Mouse (Mus musculus): ENCODE measurements around the gene Scgn. TPM values are rescaled to one million over a fixed set of nuclear protein-coding genes. Genes with fewer than 3 reads are reported as not detected.

The Scgn gene
- polyA plus RNA-seq, 1 experiment = not detected

DNA sequence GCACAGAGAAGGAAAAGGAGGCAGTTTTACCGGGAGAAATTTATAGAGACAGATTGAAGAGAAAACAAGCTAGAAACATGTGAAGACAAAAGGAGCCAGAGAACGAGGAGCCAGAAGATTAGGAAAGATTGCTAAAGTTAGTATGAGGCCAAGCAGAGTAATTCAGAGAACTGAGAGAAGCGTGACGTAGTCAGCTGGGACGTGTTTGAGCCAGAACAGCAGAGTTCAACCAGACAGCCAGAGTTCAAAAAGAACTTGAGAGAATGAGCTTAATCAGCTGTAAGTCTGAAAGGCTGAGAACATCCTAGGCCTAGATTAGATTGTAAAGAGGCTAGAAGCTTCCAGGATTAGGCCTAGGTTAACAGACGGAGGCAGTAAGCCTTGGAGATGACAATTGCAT lies 50.7 kb downstream of the Scgn start:
- Histone ChIP-seq H3K4me2 (ENCODE audit: low read depth) (no peak overlapping the region), H3K79me2 (ENCODE audit: control insufficient read depth, insufficient read depth) (no peaks in the 10 kb centered on the region), H3ac (ENCODE audit: control insufficient read depth, insufficient read length) (no peak overlapping the region), H3K4me3 (no peak overlapping the region), H3K36me3 (ENCODE audit: control insufficient read depth, insufficient read depth) (no peaks in the 10 kb centered on the region), H3K27me3 (ENCODE audit: control insufficient read depth, insufficient read depth, insufficient read length) (peaks cover 12% of the 10 kb centered on the region)
- no peak for TF ChIP-seq USF1 (IDR thresholded peaks at IDR 0.05; ENCODE audit: low read depth)
- no peak for TF ChIP-seq REST (IDR thresholded peaks at IDR 0.05; ENCODE audit: insufficient read depth, insufficient read length)

DNA sequence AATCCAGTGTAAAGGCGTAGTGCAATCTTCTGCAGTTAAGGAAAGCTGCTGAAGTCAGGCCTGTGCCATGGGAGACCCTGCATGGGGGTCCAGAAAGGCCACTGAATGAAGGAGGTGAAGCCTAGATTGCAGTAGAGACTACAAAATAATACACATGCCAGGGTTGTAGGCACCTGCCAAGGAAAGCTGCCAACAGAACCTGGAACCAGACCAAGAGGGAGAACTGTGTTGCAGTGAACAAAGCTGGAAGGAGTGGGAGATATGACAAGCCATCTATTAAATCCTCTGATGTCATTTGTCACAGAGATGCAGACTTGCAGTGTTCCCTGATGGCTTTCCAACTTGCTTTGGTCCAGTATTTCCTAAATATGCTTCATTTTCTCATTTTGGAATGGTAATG lies 52.3 kb downstream of the Scgn start:
- no peaks in the 10 kb centered on the region for H3K36me3 ChIP-seq (ENCODE audit: control insufficient read depth, insufficient read depth)
- peaks cover 12% of the 10 kb centered on the region for H3K27me3 ChIP-seq (ENCODE audit: control insufficient read depth, insufficient read depth, insufficient read length)
- H3K4me2 ChIP-seq (ENCODE audit: low read depth) = no peak overlapping the region
- no peak overlapping the region for H3ac ChIP-seq (ENCODE audit: control insufficient read depth, insufficient read length)
- no peaks in the 10 kb centered on the region for H3K79me2 ChIP-seq (ENCODE audit: control insufficient read depth, insufficient read depth)
- no peak for TF ChIP-seq MAX (IDR thresholded peaks at IDR 0.05; ENCODE audit: low read depth)
- TF ChIP-seq MYOG (IDR thresholded peaks at IDR 0.05; ENCODE audit: control insufficient read depth in 1 of 3, insufficient read depth in 1 of 3, insufficient read length in 2 of 3, low read depth in 2 of 3) = no peak
- TF ChIP-seq SRF (IDR thresholded peaks at IDR 0.05; ENCODE audit: control insufficient read depth, insufficient read length, low read depth) = no peak
- TF ChIP-seq TCF12 (IDR thresholded peaks at IDR 0.05; ENCODE audit: insufficient read depth, poor library complexity, severe bottlenecking) = no peak
- TF ChIP-seq E2F4 (IDR thresholded peaks at IDR 0.05; ENCODE audit: insufficient read depth) = no peak
- no peak for TF ChIP-seq CEBPB (IDR thresholded peaks at IDR 0.05; ENCODE audit: insufficient read depth, poor library complexity, severe bottlenecking)
- TF ChIP-seq TCF3 (IDR thresholded peaks at IDR 0.05; ENCODE audit: insufficient read length, low read depth) = no peak
- no peak for TF ChIP-seq MYOD1 (IDR thresholded peaks at IDR 0.05; ENCODE audit: control insufficient read depth in 1 of 3, insufficient read length in 2 of 3, low read depth in 2 of 3)
- no peak for TF ChIP-seq POLR2A (IDR thresholded peaks at IDR 0.05; ENCODE audit: insufficient read length, low read depth)
- no peak for TF ChIP-seq REST (IDR thresholded peaks at IDR 0.05; ENCODE audit: insufficient read depth, insufficient read length)
- H3K4me3 ChIP-seq = no peak overlapping the region

DNA sequence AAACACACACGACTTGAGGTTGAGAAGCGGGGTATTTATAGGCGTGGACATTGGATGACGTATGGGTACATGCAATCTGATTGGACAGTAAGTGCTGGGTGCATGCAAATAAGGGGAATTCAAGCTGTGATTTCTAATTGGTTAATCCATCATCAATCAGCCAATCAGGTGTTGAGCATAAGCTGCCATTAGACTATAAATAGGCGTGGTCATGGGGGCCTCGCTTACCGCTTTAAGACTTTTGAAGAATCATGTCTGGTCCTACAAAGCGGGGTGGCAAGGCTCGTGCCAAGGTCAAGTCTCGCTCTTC lies 56.8 kb downstream of the Scgn start, which contains the start of gene Hist1h2aa:
Hist1h2aa (plus strand) TSS at position 252 of the 310 bp plus-strand sequence.
- H3ac ChIP-seq (ENCODE audit: control insufficient read depth, insufficient read length) = no peak within 1 kb of the TSS
- no peaks in the 10 kb centered on the region for H3K27me3 ChIP-seq (ENCODE audit: control insufficient read depth, insufficient read depth, insufficient read length)
- no peak for TF ChIP-seq USF1 (IDR thresholded peaks at IDR 0.05; ENCODE audit: low read depth)
- no peak for TF ChIP-seq CEBPB (IDR thresholded peaks at IDR 0.05; ENCODE audit: insufficient read depth, poor library complexity, severe bottlenecking)
- no peak for TF ChIP-seq POLR2AphosphoS2 (IDR thresholded peaks at IDR 0.05; ENCODE audit: insufficient read length, low read depth)
- TF ChIP-seq MAX (IDR thresholded peaks at IDR 0.05; ENCODE audit: low read depth) = no peak
- TF ChIP-seq POLR2A (IDR thresholded peaks at IDR 0.05; ENCODE audit: insufficient read length, low read depth) = no peak
- no peak for TF ChIP-seq TCF3 (IDR thresholded peaks at IDR 0.05; ENCODE audit: insufficient read length, low read depth)
- no peak for TF ChIP-seq TCF12 (IDR thresholded peaks at IDR 0.05; ENCODE audit: insufficient read depth, poor library complexity, severe bottlenecking)
- no peak for TF ChIP-seq MYOG (IDR thresholded peaks at IDR 0.05; ENCODE audit: control insufficient read depth in 1 of 3, insufficient read depth in 1 of 3, insufficient read length in 2 of 3, low read depth in 2 of 3)
- TF ChIP-seq E2F4 (IDR thresholded peaks at IDR 0.05; ENCODE audit: insufficient read depth) = no peak
- TF ChIP-seq MYOD1 (IDR thresholded peaks at IDR 0.05; ENCODE audit: control insufficient read depth in 1 of 3, insufficient read length in 2 of 3, low read depth in 2 of 3) = no peak
- no peak for TF ChIP-seq SRF (IDR thresholded peaks at IDR 0.05; ENCODE audit: control insufficient read depth, insufficient read length, low read depth)
- no peak for TF ChIP-seq REST (IDR thresholded peaks at IDR 0.05; ENCODE audit: insufficient read depth, insufficient read length)
- H3K4me2 ChIP-seq (ENCODE audit: low read depth) = no peak within 1 kb of the TSS
- H3K79me2 ChIP-seq (ENCODE audit: control insufficient read depth, insufficient read depth) = no peaks in the 10 kb centered on the region
- no peak within 1 kb of the TSS for H3K4me3 ChIP-seq
- no peaks in the 10 kb centered on the region for H3K36me3 ChIP-seq (ENCODE audit: control insufficient read depth, insufficient read depth)

GRCm38 (mm10) chr13:23933421-23934210 lies 57.4 kb downstream of the Scgn start, which contains the start of gene Hist1h2ba:
Gene Hist1h2ba, minus strand, starts transcription at chr13:23934156.
- TF ChIP-seq CEBPB (IDR thresholded peaks at IDR 0.05; ENCODE audit: insufficient read depth, poor library complexity, severe bottlenecking) (no peak), MYOD1 (IDR thresholded peaks at IDR 0.05; ENCODE audit: control insufficient read depth in 1 of 3, insufficient read length in 2 of 3, low read depth in 2 of 3) (no peak), REST (IDR thresholded peaks at IDR 0.05; ENCODE audit: insufficient read depth, insufficient read length) (no peak), SRF (IDR thresholded peaks at IDR 0.05; ENCODE audit: control insufficient read depth, insufficient read length, low read depth) (no peak), POLR2AphosphoS2 (IDR thresholded peaks at IDR 0.05; ENCODE audit: insufficient read length, low read depth) (no peak), USF1 (IDR thresholded peaks at IDR 0.05; ENCODE audit: low read depth) (no peak), TCF3 (IDR thresholded peaks at IDR 0.05; ENCODE audit: insufficient read length, low read depth) (no peak), POLR2A (IDR thresholded peaks at IDR 0.05; ENCODE audit: insufficient read length, low read depth) (no peak), MAX (IDR thresholded peaks at IDR 0.05; ENCODE audit: low read depth) (no peak), E2F4 (IDR thresholded peaks at IDR 0.05; ENCODE audit: insufficient read depth) (no peak)
- Histone ChIP-seq H3K27me3 (ENCODE audit: control insufficient read depth, insufficient read depth, insufficient read length) (no peaks in the 10 kb centered on the region), H3ac (ENCODE audit: control insufficient read depth, insufficient read length) (no peak within 1 kb of the TSS), H3K36me3 (ENCODE audit: control insufficient read depth, insufficient read depth) (no peaks in the 10 kb centered on the region), H3K4me3 (no peak within 1 kb of the TSS), H3K79me2 (ENCODE audit: control insufficient read depth, insufficient read depth) (no peaks in the 10 kb centered on the region), H3K4me2 (ENCODE audit: low read depth) (no peak within 1 kb of the TSS)

DNA sequence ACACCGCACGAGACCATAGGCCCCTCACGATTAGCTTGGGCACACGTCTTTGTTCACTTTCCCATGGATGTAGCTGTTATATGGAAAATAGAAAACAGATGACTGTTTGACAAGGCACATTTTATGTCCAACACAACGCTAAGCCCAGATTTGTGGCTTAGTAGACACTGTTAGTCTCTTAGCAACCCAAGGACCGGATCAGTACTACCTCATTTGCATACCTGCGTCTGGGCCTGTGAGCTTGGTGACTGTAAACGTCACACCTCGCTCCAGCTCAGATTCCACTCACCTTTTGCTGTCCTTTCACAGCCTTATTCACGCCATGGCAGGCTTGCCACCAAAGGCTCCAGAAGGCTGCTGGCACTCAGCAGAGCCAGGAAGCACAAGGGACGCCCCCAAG lies 60.1 kb downstream of the Scgn start:
- TF ChIP-seq TCF3 (IDR thresholded peaks at IDR 0.05; ENCODE audit: insufficient read length, low read depth) (no peak), TCF12 (IDR thresholded peaks at IDR 0.05; ENCODE audit: insufficient read depth, poor library complexity, severe bottlenecking) (no peak), REST (IDR thresholded peaks at IDR 0.05; ENCODE audit: insufficient read depth, insufficient read length) (no peak), SRF (IDR thresholded peaks at IDR 0.05; ENCODE audit: control insufficient read depth, insufficient read length, low read depth) (no peak), POLR2AphosphoS2 (IDR thresholded peaks at IDR 0.05; ENCODE audit: insufficient read length, low read depth) (no peak), POLR2A (IDR thresholded peaks at IDR 0.05; ENCODE audit: insufficient read length, low read depth) (no peak), CEBPB (IDR thresholded peaks at IDR 0.05; ENCODE audit: insufficient read depth, poor library complexity, severe bottlenecking) (no peak), USF1 (IDR thresholded peaks at IDR 0.05; ENCODE audit: low read depth) (no peak), MAX (IDR thresholded peaks at IDR 0.05; ENCODE audit: low read depth) (no peak), MYOD1 (IDR thresholded peaks at IDR 0.05; ENCODE audit: control insufficient read depth in 1 of 3, insufficient read length in 2 of 3, low read depth in 2 of 3) (no peak), MYOG (IDR thresholded peaks at IDR 0.05; ENCODE audit: control insufficient read depth in 1 of 3, insufficient read depth in 1 of 3, insufficient read length in 2 of 3, low read depth in 2 of 3) (no peak), E2F4 (IDR thresholded peaks at IDR 0.05; ENCODE audit: insufficient read depth) (no peak)
- no peak overlapping the region for H3K4me3 ChIP-seq
- H3K27me3 ChIP-seq (ENCODE audit: control insufficient read depth, insufficient read depth, insufficient read length) = peaks cover 4% of the 10 kb centered on the region
- no peaks in the 10 kb centered on the region for H3K79me2 ChIP-seq (ENCODE audit: control insufficient read depth, insufficient read depth)
- H3ac ChIP-seq (ENCODE audit: control insufficient read depth, insufficient read length) = no peak overlapping the region
- H3K4me2 ChIP-seq (ENCODE audit: low read depth) = no peak overlapping the region
- no peaks in the 10 kb centered on the region for H3K36me3 ChIP-seq (ENCODE audit: control insufficient read depth, insufficient read depth)

Data from myocyte (in vitro differentiated cells).